Mouse (Mus musculus) forebrain, embryonic 11.5 days (tissue): ENCODE measurements around the gene Pak7. TPM values are rescaled to one million over a fixed set of nuclear protein-coding genes. Genes with fewer than 3 reads are reported as not detected.
"Not testable (repeated sequence)": the region's sequence is repeated elsewhere in the genome, so short reads cannot be mapped to it uniquely, and the experiment has no call there.

Source experiments
- ATAC-seq: fragments of 200-750 bp; cut with Nextera tagmentation; replicated peaks from 2 replicates; pipeline ENCODE4 v1.8.0; 2017; ENCODE audit warnings: moderate TSS enrichment; ENCODE audit not compliant: low FRiP score
- DNase-seq: peaks from one replicate; pipeline ENCODE4 v3.0.0-alpha.2; 2017; ENCODE audit warnings: low spot score
- H3K27ac ChIP-seq: fragments of 300-500 bp; sonication (generic); 2 replicates; pipeline ENCODE4 v1.5.1; 2014; ENCODE audit warnings: low read depth, low read length
- H3K27me3 ChIP-seq: fragments of 300-500 bp; sonication (generic); 2 replicates; pipeline ENCODE4 v1.6.1; 2014; ENCODE audit warnings: mild to moderate bottlenecking, low read length, mixed read lengths; ENCODE audit not compliant: control insufficient read depth, insufficient read depth
- H3K36me3 ChIP-seq: fragments of 300-500 bp; sonication (generic); 2 replicates; pipeline ENCODE4 v1.6.1; 2014; ENCODE audit warnings: mild to moderate bottlenecking, low read length, moderate library complexity, mixed read lengths; ENCODE audit not compliant: control insufficient read depth, insufficient read depth
- H3K4me1 ChIP-seq: fragments of 300-500 bp; sonication (generic); replicated peaks from 2 replicates; pipeline ENCODE4 v1.6.1; 2014; ENCODE audit warnings: low read length, mixed read lengths; ENCODE audit not compliant: control insufficient read depth, insufficient read depth
- H3K4me2 ChIP-seq: fragments of 300-500 bp; sonication (generic); 2 replicates; pipeline ENCODE4 v1.6.1; 2014; ENCODE audit warnings: low read depth, mild to moderate bottlenecking, low read length, moderate library complexity, mixed read lengths; ENCODE audit not compliant: severe bottlenecking
- H3K4me3 ChIP-seq: fragments of 300-500 bp; sonication (generic); 2 replicates; pipeline ENCODE4 v1.5.1; 2014; ENCODE audit warnings: low read depth, low read length
- H3K9ac ChIP-seq: fragments of 300-500 bp; sonication (generic); 2 replicates; pipeline ENCODE4 v1.6.1; 2014; ENCODE audit warnings: low read length
- H3K9me3 ChIP-seq: fragments of 300-500 bp; sonication (generic); 2 replicates; pipeline ENCODE4 v1.6.1; 2016; ENCODE audit warnings: low read length, mixed read lengths; ENCODE audit not compliant: control insufficient read depth
- WGBS: fragments of 180-500 bp; shearing (Covaris S2); extraction: QIAGEN DNeasy Blood & Tissue Kit; methylation state at CpG from one replicate; pipeline ENCODE4 v1.1.7; 2014; 5-methylcytosine and 5-hydroxymethylcytosine counted together
- polyA plus RNA-seq: library from polyadenylated mRNA; unstranded; fragments of >200 nt; fragmentation: Nextera tagmentation; extraction: Ambion mirVana; gene quantifications from 2 replicates; pipeline ENCODE4 v1.2.1, GENCODE M21; 2014

The Pak7 gene
- polyA plus RNA-seq, 1 experiment from 2014 or later = 10.5 TPM

DNA sequence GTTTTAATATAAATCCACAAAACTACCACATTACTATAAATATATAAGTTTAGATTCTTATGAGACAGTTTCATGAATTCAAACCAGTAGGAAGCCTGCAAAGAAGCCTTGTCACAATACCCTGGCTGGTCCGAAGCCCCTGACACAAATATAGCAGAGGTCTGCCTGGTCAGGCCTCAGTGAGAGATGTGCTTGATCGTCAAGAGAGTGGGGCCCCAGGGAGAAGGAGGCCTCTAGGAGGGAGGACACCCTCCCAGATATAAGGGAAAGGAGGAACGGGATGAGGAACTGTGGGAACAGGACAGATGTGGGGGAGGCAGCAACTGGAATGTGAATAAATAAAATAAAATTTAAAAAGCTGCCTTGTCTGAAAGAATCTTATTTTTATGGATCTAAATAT, 37.3 kb downstream of the Pak7 start:
- Histone ChIP-seq H3K27ac (no peak overlapping the region), H3K9me3 (no peaks in the 10 kb centered on the region), H3K4me3 (no peak overlapping the region), H3K4me2 (no peak overlapping the region), H3K27me3 (no peaks in the 10 kb centered on the region), H3K9ac (no peak overlapping the region), H3K36me3 (no peaks in the 10 kb centered on the region), H3K4me1 (no peaks in the 10 kb centered on the region)
- DNase-seq (no peak), ATAC-seq (no peak)
- 83% methylated on average over 3 of the region's 3 CpGs for WGBS

DNA sequence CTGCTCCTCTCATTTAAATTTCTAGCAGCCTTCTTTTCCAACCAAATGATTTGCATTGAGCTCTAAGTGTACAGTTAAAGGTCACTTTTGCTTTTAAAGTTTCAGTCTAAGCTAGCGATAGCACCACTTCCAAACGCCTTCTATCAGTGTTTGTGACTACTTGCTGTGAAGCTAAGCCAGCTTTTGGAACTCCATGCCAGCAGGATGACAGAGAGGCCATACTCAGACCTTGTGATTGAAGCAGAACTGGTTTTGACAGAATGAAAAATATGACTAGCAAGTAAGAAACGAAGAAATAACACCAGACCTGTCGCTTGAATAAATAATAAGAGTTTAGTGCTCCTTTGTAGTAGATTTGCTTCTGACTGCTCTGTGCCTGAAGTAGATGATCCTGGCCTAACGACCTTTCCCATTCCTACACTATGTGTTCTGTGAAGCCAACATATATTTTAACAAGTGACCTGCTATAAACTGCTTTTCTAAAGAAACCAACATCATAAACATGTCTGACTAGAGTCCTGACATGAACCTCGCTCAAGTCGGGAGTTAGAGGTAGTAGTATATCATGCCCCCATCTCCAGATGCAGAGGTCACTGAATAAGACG, 38.0 kb downstream of the Pak7 start:
- Histone ChIP-seq H3K4me3 (no peak overlapping the region), H3K27ac (no peak overlapping the region), H3K9ac (no peak overlapping the region), H3K27me3 (no peaks in the 10 kb centered on the region), H3K4me2 (no peak overlapping the region), H3K9me3 (no peaks in the 10 kb centered on the region), H3K36me3 (no peaks in the 10 kb centered on the region), H3K4me1 (no peaks in the 10 kb centered on the region)
- ATAC-seq = no peak
- no peak for DNase-seq
- WGBS = 85% methylated on average over 8 of the region's 8 CpGs

DNA sequence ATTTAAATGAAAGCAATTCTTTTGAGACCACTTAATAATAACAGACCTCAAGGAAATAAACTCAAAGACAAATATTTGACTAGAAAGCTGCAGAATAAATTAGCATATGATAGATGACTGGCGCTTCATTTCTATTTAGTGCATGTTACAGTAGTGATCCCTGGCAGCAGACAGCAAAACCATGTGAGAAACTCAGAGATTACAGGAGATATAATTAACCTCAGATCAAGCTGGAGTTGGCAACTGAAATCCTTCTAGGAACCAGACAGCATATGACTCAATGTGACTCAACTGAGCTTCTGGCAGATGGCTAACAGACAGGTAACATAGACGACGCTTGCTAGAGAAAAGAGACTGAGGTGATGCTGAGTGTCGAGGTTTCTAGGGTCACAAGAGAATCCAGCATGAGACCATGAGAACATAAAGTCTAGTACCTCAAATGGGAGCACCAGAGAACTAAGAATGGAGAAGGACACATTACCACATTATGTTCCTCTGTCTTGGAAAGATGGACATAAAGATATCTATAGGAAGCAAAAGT, 43.5 kb downstream of the Pak7 start:
- not testable (repeated sequence) for H3K9ac ChIP-seq, ATAC-seq, DNase-seq, H3K4me2 ChIP-seq, H3K36me3 ChIP-seq, H3K27ac ChIP-seq, H3K27me3 ChIP-seq, H3K4me3 ChIP-seq, H3K4me1 ChIP-seq, H3K9me3 ChIP-seq
- 92% methylated on average over 4 of the region's 4 CpGs for WGBS

DNA sequence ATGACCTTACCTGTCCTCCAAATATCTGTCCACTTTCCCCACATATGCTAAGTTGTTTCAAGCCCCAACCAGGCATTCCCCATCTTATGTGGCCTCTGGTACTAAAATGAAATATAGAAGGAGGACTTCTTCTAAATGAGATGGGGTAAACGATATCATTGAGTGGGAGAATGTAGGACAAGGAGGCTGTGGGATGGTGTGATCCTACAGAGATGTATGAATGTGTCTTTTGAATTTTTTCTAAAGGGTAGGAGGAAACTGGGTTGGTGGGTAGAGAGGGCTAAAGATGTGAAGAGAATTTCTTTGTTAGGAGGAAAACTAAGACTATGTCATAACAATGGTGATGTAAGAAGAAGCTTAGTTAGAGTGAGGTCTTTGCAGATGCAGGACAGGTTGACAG, 57.8 kb downstream of the Pak7 start:
- Histone ChIP-seq H3K36me3 (no peaks in the 10 kb centered on the region), H3K27ac (no peak overlapping the region), H3K4me2 (no peak overlapping the region), H3K9ac (no peak overlapping the region), H3K9me3 (no peaks in the 10 kb centered on the region), H3K27me3 (no peaks in the 10 kb centered on the region), H3K4me1 (no peaks in the 10 kb centered on the region), H3K4me3 (no peak overlapping the region)
- ATAC-seq = no peak
- no peak for DNase-seq
- whole genome bisulfite sequencing = 78% methylated on average over 1 of the region's 1 CpGs

DNA sequence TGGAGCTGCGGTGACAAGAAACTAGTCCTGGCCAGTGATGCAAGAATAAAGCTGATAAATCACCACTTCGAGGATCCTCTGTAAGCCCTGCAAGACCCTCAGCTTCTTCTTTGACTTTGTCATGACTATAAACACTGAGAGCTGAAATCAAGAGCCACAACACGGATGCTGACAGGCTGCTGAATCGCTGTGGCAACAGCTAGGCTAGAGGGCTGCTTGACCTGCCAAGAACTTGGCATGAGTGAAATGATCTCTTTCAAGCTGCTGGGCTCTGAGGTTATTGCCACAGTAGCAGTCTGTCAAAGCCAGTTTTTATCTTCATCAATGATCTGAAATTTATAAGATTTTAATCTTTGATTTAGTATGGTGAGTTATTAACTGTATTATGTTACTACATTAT, 62.1 kb downstream of the Pak7 start:
- 92% methylated on average over 4 of the region's 4 CpGs for WGBS
- Histone ChIP-seq H3K4me1 (no peaks in the 10 kb centered on the region), H3K27me3 (no peaks in the 10 kb centered on the region), H3K36me3 (no peaks in the 10 kb centered on the region), H3K4me2 (no peak overlapping the region), H3K9ac (no peak overlapping the region), H3K27ac (no peak overlapping the region), H3K4me3 (no peak overlapping the region), H3K9me3 (no peaks in the 10 kb centered on the region)
- DNase-seq = no peak
- no peak for ATAC-seq

DNA sequence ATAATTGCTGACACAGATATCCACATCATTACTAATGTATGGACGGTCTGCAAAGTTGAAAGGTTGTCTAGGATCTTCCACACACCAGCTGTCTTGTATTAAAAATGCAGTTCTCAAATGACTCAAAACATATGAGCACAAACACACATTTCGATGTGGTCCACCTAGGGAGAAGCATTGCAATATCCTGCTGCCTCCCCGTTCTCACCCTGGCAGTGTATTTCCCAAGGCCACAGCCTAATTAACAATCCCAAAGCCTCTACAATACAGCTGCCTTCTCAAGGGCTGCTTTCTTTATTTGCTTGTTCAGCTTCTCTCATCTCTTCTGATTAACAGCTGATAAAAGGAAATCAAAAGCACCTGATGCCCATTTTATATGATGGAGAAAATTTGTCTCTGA, 78.5 kb downstream of the Pak7 start:
- Histone ChIP-seq H3K4me2 (no peak overlapping the region), H3K27me3 (no peaks in the 10 kb centered on the region), H3K9ac (no peak overlapping the region), H3K27ac (no peak overlapping the region), H3K9me3 (no peaks in the 10 kb centered on the region), H3K4me1 (no peaks in the 10 kb centered on the region), H3K36me3 (no peaks in the 10 kb centered on the region), H3K4me3 (no peak overlapping the region)
- peak; percentile 52; the same call in 1 of the 2 replicates for ATAC-seq
- 55% methylated on average over 3 of the region's 3 CpGs for WGBS
- no peak for DNase-seq

DNA sequence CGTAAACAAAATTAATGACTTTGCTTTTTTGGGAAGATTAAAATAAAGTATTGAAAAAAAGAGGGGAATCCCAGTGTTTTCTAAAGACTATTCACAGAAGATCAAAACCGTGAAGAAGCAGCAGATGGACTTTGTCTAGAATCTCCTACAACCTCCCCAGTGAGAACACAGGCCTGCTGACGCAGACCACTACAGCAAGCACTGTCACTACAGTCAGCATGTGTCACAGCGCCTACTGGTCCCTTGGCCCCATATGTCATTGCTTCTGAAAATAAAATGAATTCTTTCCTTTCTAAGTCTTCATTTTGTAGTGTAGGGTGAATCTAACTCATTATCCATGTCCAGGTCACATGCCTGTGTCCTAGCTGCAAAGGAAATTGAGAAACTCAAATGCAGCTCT, 79.0 kb downstream of the Pak7 start:
- no peaks in the 10 kb centered on the region for H3K9me3 ChIP-seq
- H3K36me3 ChIP-seq = no peaks in the 10 kb centered on the region
- no peak overlapping the region for H3K27ac ChIP-seq
- H3K4me2 ChIP-seq = no peak overlapping the region
- DNase-seq = no peak
- ATAC-seq = 0 out of 2 replicates have a peak, but pooled peaks have one; percentile 42
- 89% methylated on average over 4 of the region's 4 CpGs for WGBS
- no peaks in the 10 kb centered on the region for H3K27me3 ChIP-seq
- H3K9ac ChIP-seq = no peak overlapping the region
- H3K4me3 ChIP-seq = no peak overlapping the region
- no peaks in the 10 kb centered on the region for H3K4me1 ChIP-seq

DNA sequence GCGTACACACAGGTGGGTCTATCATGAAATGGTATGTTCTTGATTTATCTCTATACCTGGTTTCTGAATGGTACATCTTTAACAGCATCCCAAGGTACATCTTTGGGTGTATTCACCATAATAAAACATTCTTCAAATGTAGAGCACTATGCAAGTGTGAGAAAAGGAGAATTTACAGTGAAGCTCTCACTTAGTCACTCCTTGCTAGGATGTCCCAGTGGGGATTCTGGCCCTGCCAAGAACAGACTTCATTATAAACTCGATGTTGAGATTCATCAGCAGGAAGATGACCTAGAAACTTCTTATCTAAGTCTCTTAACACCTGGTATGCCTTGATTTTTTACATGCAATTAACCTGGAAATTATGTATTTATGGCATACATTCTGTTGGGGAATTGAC, 85.6 kb downstream of the Pak7 start:
- H3K4me1 ChIP-seq = no peaks in the 10 kb centered on the region
- no peak overlapping the region for H3K9ac ChIP-seq
- ATAC-seq (no peak), DNase-seq (no peak)
- WGBS = 81% methylated on average over 2 of the region's 2 CpGs
- H3K27ac ChIP-seq = no peak overlapping the region
- H3K36me3 ChIP-seq = no peaks in the 10 kb centered on the region
- H3K27me3 ChIP-seq = no peaks in the 10 kb centered on the region
- no peak overlapping the region for H3K4me3 ChIP-seq
- H3K4me2 ChIP-seq = no peak overlapping the region
- H3K9me3 ChIP-seq = no peaks in the 10 kb centered on the region

DNA sequence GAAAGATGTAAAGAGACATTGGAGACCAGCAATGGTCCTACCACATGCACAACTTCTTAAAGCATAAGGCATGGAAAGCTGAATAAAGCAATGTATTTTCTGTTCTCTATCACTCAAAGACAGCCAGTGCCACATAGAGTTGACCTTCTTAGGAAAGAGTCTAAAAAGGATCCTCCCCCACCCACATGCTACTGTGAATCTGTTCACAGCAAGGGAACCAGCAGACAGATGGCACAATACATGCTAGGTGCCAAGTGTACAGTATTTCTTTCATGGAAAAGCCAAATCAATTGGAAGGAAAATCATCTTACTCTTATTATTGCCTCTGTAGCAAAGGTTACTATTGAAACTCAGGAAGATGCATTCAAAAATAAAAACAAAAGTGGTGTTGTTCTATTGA, 86.4 kb downstream of the Pak7 start:
- H3K36me3 ChIP-seq = no peaks in the 10 kb centered on the region
- DNase-seq (no peak), ATAC-seq (no peak)
- H3K27me3 ChIP-seq = no peaks in the 10 kb centered on the region
- no peak overlapping the region for H3K27ac ChIP-seq
- H3K4me3 ChIP-seq = no peak overlapping the region
- H3K9me3 ChIP-seq = no peaks in the 10 kb centered on the region
- H3K9ac ChIP-seq = no peak overlapping the region
- H3K4me2 ChIP-seq = no peak overlapping the region
- H3K4me1 ChIP-seq = no peaks in the 10 kb centered on the region
